Mouse (Mus musculus): ENCODE results near the gene Pgp.
"Not testable (repeated sequence)": the region's sequence is repeated elsewhere in the genome, so short reads cannot be mapped to it uniquely, and the experiment has no call there.

The Pgp gene

GRCm38 (mm10) chr17:24469910-24470602, at the start of gene Pgp, which contains the start of gene E4f1:
TSS of gene Pgp (plus strand) at chr17:24470392.
TSS of gene E4f1 (minus strand) at chr17:24470313.
- DNase-seq (ENCODE audit: low read depth, low spot score): peak; percentile 98

GRCm38 (mm10) chr17:24423114-24423513, 47.1 kb upstream of the Pgp start:
- no peak for DNase-seq (ENCODE audit: low read depth, low spot score)

DNA sequence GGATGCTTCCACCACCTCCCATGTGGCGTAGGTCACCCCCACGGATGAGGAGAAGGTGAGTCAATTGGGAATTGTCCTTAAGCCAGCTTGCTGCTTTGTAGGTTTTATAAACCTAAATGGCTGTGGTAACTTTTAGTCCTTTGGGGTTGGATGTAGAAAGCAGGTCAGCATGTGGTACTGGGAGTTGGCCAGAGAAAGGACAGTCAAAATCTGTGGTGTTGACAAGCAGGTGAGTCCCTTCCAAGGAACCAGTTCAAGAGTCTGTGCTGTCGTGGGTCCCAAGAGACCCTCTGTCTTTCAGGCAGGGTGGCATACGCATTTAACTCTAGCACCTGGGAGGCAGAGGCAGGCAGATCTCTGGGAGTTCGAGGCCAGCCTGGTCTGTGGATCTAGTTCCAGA, 45.7 kb upstream of the Pgp start:
- no peak for DNase-seq (ENCODE audit: low read depth, low spot score)

DNA sequence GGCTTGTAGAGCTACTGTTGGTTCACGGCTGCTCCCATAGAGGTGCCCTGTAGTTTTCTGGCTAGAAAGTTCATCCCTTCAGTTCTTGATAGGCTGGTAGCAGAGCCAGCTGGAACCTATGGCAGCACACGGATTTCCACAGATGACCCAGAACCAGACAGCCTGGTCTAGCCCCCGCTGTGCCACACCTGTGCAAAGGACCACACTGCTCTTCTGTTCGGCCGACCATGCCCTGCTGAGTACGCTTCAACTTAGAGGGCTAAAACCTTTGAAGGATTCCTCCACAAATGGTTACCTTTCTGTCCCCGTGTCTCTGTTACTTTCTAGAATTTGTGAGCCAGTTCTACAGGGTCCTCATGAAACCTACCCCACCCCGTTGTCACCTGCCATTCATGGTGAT, 44.9 kb upstream of the Pgp start:
- DNase-seq (ENCODE audit: low read depth, low spot score): not testable (repeated sequence)

GRCm38 (mm10) chr17:24425905-24426304, 44.3 kb upstream of the Pgp start:
- DNase-seq (ENCODE audit: low read depth, low spot score): no peak

- peak; percentile 89 for DNase-seq (ENCODE audit: low read depth, low spot score)
Measured at GRCm38 (mm10) chr17:24426471-24427169, 43.6 kb upstream of the Pgp start, which contains the start of gene Eci1. TSS of gene Eci1 (plus strand) at chr17:24426641.

- DNase-seq (ENCODE audit: low read depth, low spot score): peak; percentile 8
Measured at GRCm38 (mm10) chr17:24427170-24427557, 43.0 kb upstream of the Pgp start.

DNA sequence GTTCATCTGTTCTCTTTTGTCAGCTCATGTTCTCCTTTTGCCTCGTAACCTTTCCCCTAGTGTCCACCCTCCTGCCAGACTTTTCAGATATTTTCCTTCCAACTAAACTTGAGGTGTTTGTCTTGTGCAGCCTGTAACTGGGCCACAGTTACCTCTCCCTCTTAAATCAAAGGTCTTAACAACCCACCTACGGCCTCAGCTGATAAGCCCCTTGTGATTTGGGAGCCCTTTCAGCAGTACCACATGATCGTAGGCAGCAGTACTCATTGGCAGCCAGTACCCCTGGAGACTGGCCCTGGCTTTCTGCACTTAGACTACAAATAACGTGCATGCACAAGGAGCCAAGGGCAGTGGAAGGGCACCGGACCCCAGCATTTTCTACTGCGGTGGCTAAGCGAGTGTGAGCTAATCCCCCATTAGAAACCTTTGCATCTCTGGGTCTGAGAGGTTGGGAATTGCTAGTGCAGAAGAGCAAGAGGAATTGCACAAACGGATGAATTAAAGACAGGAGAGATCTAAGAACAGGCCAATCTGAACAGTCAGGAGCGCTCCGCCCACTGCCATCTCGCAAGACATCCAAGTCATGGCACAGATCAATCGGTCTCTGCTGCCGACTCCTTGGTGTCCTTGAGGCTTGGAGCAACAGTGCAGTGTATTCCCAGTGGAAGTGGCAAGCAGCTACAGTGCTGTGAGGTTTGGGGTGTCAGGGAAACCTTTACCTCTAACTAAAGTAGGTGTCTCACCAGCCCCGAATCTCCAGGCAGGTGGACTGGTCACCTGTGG, 40.8 kb upstream of the Pgp start:
- no peak for DNase-seq (ENCODE audit: low read depth, low spot score)

GRCm38 (mm10) chr17:24437016-24437415, 33.2 kb upstream of the Pgp start:
- DNase-seq (ENCODE audit: low read depth, low spot score): peak; percentile 49

DNA sequence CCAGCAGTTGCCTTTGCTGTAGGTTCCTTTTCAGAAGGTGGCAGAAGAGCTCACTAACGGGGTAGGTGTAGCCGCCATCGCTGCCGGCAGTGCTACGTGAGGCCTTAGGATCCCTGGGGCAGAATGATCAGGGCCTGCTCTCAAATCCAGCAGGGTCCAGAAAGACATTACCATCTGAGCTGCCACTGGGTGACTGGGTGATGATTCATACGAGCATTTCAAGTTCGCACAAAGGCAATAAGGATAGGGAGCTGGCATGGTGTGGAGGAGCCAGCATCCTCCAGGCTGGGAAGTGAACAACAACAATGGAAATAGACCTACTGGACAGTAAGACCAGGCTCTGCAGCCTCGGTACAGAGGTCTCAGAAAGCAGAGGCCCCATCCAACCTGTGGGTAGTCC, 29.8 kb upstream of the Pgp start:
- DNase-seq (ENCODE audit: low read depth, low spot score): no peak

GRCm38 (mm10) chr17:24441148-24441547, 29.0 kb upstream of the Pgp start:
- DNase-seq (ENCODE audit: low read depth, low spot score): no peak

GRCm38 (mm10) chr17:24442107-24442506, 28.1 kb upstream of the Pgp start:
- no peak for DNase-seq (ENCODE audit: low read depth, low spot score)

GRCm38 (mm10) chr17:24442632-24443155, 27.5 kb upstream of the Pgp start, which contains the start of gene Dnase1l2:
TSS of gene Dnase1l2 (minus strand) at chr17:24443105.
- no peak for DNase-seq (ENCODE audit: low read depth, low spot score)

GRCm38 (mm10) chr17:24443409-24443808, 26.8 kb upstream of the Pgp start:
- no peak for DNase-seq (ENCODE audit: low read depth, low spot score)

GRCm38 (mm10) chr17:24446590-24446989, 23.6 kb upstream of the Pgp start:
- DNase-seq (ENCODE audit: low read depth, low spot score): no peak

GRCm38 (mm10) chr17:24449507-24449906, 20.7 kb upstream of the Pgp start:
- no peak for DNase-seq (ENCODE audit: low read depth, low spot score)

- DNase-seq (ENCODE audit: low read depth, low spot score): no peak
Measured at GRCm38 (mm10) chr17:24451220-24451619, 19.0 kb upstream of the Pgp start.

- DNase-seq (ENCODE audit: low read depth, low spot score): no peak
Measured at GRCm38 (mm10) chr17:24453372-24453771, 16.8 kb upstream of the Pgp start.

GRCm38 (mm10) chr17:24454218-24454755, 15.9 kb upstream of the Pgp start:
- no peak for DNase-seq (ENCODE audit: low read depth, low spot score)

DNA sequence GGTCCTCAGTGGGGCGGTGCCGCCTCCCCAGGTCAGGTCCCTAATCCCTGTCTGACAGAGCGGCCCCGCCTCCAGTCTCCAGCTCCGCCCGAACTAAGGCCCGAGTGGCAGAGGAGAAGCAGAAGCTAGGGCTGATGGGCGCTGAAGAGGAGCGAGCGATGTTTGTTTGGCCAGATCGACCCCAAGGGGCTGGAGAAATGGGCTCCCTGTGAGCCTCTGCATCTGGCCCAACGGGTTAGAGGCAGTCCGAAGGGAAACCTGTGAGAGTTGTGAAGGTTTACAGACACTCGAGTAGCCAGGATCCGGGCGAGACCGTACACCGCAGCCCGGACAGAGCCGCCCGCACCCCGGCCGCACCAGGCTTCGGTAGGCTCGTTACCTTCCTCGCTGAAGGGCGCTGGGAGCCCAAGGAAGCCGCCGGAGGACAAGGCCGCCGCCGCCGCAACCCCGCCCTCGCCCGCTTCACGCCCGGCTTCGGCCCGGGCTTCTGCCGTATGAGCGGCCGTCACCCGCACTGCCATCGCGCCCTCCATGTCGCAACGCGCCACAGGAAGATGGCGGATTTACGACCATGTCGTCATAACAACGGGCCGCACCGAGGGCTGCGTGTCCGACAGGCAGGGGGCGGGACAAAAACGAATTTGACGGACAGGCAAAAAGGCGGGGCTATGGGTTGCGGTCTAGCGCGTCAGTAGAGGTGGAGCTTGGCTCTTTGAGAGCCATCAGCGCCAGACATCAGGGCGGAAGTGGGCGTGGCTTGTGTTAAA, 15.3 kb upstream of the Pgp start:
- DNase-seq (ENCODE audit: low read depth, low spot score): peak; percentile 99

All from forelimb bud, embryonic 11.5 days (tissue).